Mouse (Mus musculus): ENCODE measurements at regions not wholly inside any gene's neighbourhood (a gene's known extent, or its start where the extent isn't known, plus 50 kb on each side); places are given as distances from the start of the nearest gene placed in this dataset.

- TF ChIP-seq NELFE (IDR thresholded peaks at IDR 0.05; ENCODE audit: low read depth, low read length) (no peak), HCFC1 (IDR thresholded peaks at IDR 0.05; ENCODE audit: low read depth, low read length) (no peak), TCF12 (IDR thresholded peaks at IDR 0.05; ENCODE audit: low read depth, low read length) (no peak), MAFK (IDR thresholded peaks at IDR 0.05; ENCODE audit: insufficient replicate concordance, low read length) (no peak), POLR2A (IDR thresholded peaks at IDR 0.05; ENCODE audit: low read depth, low read length) (no peak), CHD1 (IDR thresholded peaks at IDR 0.05; ENCODE audit: low read depth, low read length) (no peak), CTCF (conservative IDR thresholded peaks at IDR 0.05 in 1 of 2, IDR thresholded peaks at IDR 0.05 in 1 of 2; ENCODE audit: low read depth in 2 of 2, low read length in 2 of 2) (no peak), KAT2A (IDR thresholded peaks at IDR 0.05; ENCODE audit: insufficient replicate concordance, low read length) (no peak)
These were observed 179.1 kb upstream of the Tmtc1 start for GRCm38 (mm10) chr6:148623119-148623770.
